Mouse (Mus musculus) leukemia stem cell, adult 10-12 weeks (primary cell): ENCODE data around the gene Zfp821. TPM values are rescaled to one million over a fixed set of nuclear protein-coding genes. Genes with fewer than 3 reads are reported as not detected.

Experiments used
- polyA plus RNA-seq: library from polyadenylated mRNA; stranded (reverse); fragments of >175 nt; gene quantifications from 2 replicates; pipeline ENCODE4 v1.2.3, GENCODE M21; 2012; ENCODE audit warnings: low replicate concordance

Zfp821 gene
- 4.9 and 6.6 TPM in 2 replicates for polyA plus RNA-seq

DNA sequence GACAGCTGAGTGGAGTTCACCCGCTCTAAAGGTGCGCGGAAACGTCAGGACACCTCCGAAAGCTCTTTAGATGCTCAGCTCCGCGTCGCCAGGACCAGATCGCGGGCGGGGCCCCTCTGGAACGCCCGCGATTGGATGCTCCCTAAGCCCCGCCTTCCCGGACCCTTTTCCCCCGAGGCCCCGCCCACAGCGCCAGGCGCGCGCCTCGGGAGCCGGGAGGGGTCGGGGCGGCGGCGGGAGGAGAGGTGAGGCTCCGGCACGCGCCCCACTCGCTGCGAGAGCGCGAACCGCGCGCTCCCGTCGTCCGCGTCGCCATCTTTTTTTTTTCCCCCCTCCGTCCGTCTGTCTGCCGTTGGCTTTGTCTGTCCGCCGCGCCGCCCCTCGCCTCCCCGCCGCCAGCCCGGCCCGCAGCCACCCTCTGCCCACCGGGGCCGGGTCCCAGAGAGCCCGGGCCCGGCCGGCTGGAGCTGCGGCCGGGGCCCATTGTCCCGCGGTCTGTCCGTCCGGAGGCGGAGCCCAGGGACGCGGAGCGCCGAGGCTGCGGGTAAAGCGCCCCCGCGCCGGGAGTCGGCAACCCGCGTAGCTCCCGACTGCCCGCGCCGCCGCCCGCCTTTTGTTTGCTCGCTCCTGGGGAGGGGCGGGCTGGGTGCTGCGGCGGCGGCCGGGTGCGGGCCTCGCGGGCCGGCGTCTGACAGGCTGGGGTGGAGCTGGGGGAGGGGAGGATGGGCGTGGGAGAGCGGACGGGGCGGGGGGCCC lies at the start of gene Zfp821:
Gene Zfp821, plus strand, starts transcription at position 227 of the 756 bp plus-strand sequence.

DNA sequence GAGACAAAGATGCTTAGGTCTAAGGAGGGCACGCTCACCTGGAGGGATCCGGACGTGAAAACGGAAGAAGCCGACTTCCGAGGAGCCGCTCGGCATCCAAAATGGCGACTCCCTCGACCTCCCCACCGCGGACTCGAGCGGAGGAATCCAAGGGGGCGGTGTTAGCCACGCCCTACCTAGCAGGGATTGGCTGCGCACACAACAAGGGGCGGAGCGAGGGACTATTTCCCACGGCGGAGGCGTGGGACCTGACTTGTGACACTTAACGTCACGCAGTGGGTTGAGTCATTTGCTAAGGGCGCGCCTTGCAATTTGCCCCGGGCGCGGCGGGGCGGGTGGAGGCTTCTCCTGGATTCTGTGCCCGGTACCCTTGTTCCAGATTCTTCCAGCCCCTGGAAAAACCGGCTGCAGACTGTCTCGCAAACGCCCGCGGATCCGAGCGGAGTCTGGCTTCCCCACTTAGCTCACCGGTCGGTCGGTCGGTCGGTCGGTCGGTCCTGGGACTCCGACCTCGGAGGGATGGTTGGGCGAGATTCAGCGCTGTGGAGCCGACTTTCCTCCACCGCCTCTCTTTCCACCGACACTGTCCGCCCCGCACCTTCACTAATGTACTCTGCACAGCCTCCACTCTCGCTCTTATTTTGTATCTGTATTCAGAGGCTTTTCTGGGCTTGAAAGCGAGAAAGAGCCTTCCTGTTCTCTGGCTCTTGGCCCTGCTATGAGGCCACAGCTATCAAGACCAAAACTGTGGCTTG lies 12.0 kb upstream of the Zfp821 start, which contains the start of gene Ist1:
Gene Ist1, minus strand, starts transcription at position 115 of the 755 bp plus-strand sequence.

DNA sequence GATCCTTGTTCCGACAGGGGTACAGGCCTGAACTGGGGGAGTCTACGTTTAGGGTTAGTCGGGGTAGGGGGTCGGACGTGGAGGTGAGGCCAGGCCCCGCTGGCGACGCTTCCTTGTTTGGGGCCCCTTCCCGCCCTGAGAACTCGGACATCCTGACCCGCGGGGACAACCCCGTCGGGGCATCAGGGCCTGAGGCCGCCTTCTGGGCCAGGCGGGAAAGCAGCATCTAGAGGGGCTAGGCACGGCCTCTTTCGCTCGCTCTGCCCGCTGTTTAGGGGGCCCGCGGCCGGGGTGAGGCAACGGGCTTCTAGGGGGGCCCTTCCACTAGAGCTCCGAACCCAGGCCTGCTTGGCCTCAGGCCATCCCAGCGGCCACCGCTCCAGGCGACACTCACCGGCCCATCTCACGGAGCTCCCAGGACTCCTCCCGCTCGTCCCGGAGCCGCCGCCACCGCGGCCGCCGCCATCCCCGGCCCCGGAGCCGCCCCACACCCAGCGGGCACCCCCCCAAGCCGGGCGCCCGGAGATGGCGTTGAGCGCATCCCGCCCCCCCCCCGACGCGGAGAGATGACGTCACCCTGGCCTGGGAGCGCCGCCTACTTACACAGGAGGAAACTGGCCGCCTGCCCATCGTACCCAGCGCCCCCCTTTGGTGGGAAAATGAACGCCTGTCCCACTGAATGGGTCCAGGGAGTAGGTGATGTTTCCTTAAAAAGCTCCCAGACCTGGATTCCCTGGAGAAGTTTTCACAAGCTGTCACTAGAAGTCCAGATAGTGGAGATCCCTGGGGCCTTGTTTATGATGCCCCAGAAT lies 32.1 kb downstream of the Zfp821 start, which contains the start of gene Atxn1l:
Gene Atxn1l, minus strand, starts transcription at position 503 of the 812 bp plus-strand sequence.

Other genes with a start within 250 kb of the Zfp821 start
- not detected in 2 replicates for gene Pmfbp1, start 211.5 kb upstream of the Zfp821 start, polyA plus RNA-seq
- 14.4 and 39.4 TPM in 2 replicates for gene Dhx38, start 139.7 kb upstream of the Zfp821 start, polyA plus RNA-seq
- gene Txnl4b, start 139.7 kb upstream of the Zfp821 start, polyA plus RNA-seq = 3.7 and 5.2 TPM in 2 replicates
- 2.7 and 6.3 TPM in 2 replicates for gene Hp, start 126.4 kb upstream of the Zfp821 start, polyA plus RNA-seq
- 60.7 and 65.9 TPM in 2 replicates for gene Dhodh, start 96.9 kb upstream of the Zfp821 start, polyA plus RNA-seq
- gene Pkd1l3, start 91.0 kb upstream of the Zfp821 start, polyA plus RNA-seq = 0.72 and 2.4 TPM in 2 replicates
- 15.4 and 21.1 TPM in 2 replicates for gene Ist1, start 12.3 kb upstream of the Zfp821 start, polyA plus RNA-seq
- 11.4 and 11.9 TPM in 2 replicates for gene Atxn1l, start 32.2 kb downstream of the Zfp821 start, polyA plus RNA-seq
- 4.3 and 19.6 TPM in 2 replicates for gene Ap1g1, start 73.0 kb downstream of the Zfp821 start, polyA plus RNA-seq
- 1.9 and 3.2 TPM in 2 replicates for gene Phlpp2, start 163.0 kb downstream of the Zfp821 start, polyA plus RNA-seq